Mouse (Mus musculus) lung, adult 2 months (tissue): ENCODE results near the gene Tom1l2.

Source experiments
- CTCF ChIP-seq: fragments of 200-500 bp; IDR thresholded peaks from 2 replicates; pipeline ENCODE4 v1.5.1; 2011; ENCODE audit warnings: mild to moderate bottlenecking, low read length, control low read depth; ENCODE audit not compliant: insufficient read depth
- POLR2A ChIP-seq: fragments of 200-500 bp; IDR thresholded peaks from 2 replicates; pipeline ENCODE4 v1.6.1; 2011; ENCODE audit warnings: low read depth, mild to moderate bottlenecking, control low read depth, low read length, borderline replicate concordance; ENCODE audit errors: extremely low read depth

GRCm38 (mm10) chr11:60192534-60192933, 160.2 kb downstream of the Tom1l2 start:
- no peak for TF ChIP-seq CTCF
- TF ChIP-seq POLR2A = no peak
